ENCODE assay signal across 11 mouse cellular contexts in genomic region chr1:134674312-134674711, GRCm38 (mm10). TPM values are rescaled to one million over a fixed set of nuclear protein-coding genes. Genes with fewer than 3 reads are reported as not detected.
DNase-seq lines count a peak whose midpoint lies in the region; ATAC-seq and TF ChIP-seq lines count a peak whose summit lies in the region.
"Had no signal": no experiment of that assay in that cellular context is flagged by ENCODE, and none has a peak within 500 bp of the region (broad histone marks: within the 10 kb centered on the region; RNA-seq: fewer than 3 reads in every experiment).

No protein-coding gene starts in this region.

- H3K4me2 ChIP-seq in forebrain, embryonic 11.5 days (ENCODE audit: low read depth, low read length, severe bottlenecking): no peak overlapping the region
- no peak overlapping the region for H3K4me2 ChIP-seq in midbrain, embryonic 11.5 days
- H3K4me2 ChIP-seq: liver, embryonic 13.5 days; neural tube, embryonic 12.5 days had no signal

- WGBS in forebrain, embryonic 11.5 days: 5% methylated on average over 1 of the region's 1 CpGs
- WGBS in midbrain, embryonic 11.5 days: 4% methylated on average over 1 of the region's 1 CpGs

- H3K27ac ChIP-seq in forebrain, embryonic 11.5 days (ENCODE audit: low read depth, low read length): no peak overlapping the region
- no peak overlapping the region for H3K27ac ChIP-seq in midbrain, embryonic 11.5 days (ENCODE audit: low read depth, low read length)
- H3K27ac ChIP-seq: liver, embryonic 13.5 days; neural tube, embryonic 12.5 days had no signal

- 0 out of 2 replicates have a peak, but pooled peaks have one; percentile 38 for ATAC-seq in monocyte, adult 5-6 weeks (replicated peaks; ENCODE audit: insufficient number of reproducible peaks, low FRiP score, low TSS enrichment, poor library complexity, severe bottlenecking)
- no peak for ATAC-seq in forebrain, embryonic 11.5 days (replicated peaks; ENCODE audit: low FRiP score)
- no peak for ATAC-seq in midbrain, embryonic 11.5 days (ENCODE audit: low FRiP score)

- no peak overlapping the region for H3K4me3 ChIP-seq in forebrain, embryonic 11.5 days (ENCODE audit: low read depth, low read length)
- H3K4me3 ChIP-seq in midbrain, embryonic 11.5 days (ENCODE audit: low read depth, low read length): no peak overlapping the region
- H3K4me3 ChIP-seq: liver, embryonic 13.5 days; neural tube, embryonic 12.5 days had no signal

- H3K4me1 ChIP-seq in forebrain, embryonic 11.5 days (replicated peaks; ENCODE audit: control insufficient read depth, insufficient read depth, low read length): 0 out of 2 replicates have a peak, but pooled peaks cover 2% of the 10 kb centered on the region
- H3K4me1 ChIP-seq in midbrain, embryonic 11.5 days (ENCODE audit: control insufficient read depth, insufficient read depth, low read length): no peaks in the 10 kb centered on the region
- H3K4me1 ChIP-seq: liver, embryonic 13.5 days; neural tube, embryonic 12.5 days had no signal

- TF ChIP-seq CTCF in brain, embryonic 14.5 days (IDR thresholded peaks at IDR 0.05; ENCODE audit: borderline replicate concordance, extremely low read depth, insufficient read depth, insufficient read length): peak; percentile 9; the same call in 1 of the 2 replicates

- H3K36me3 ChIP-seq in forebrain, embryonic 11.5 days (ENCODE audit: control insufficient read depth, insufficient read depth, low read length): no peaks in the 10 kb centered on the region
- H3K36me3 ChIP-seq in midbrain, embryonic 11.5 days (ENCODE audit: control insufficient read depth, insufficient read depth, low read length): no peaks in the 10 kb centered on the region
- H3K36me3 ChIP-seq: liver, embryonic 13.5 days; neural tube, embryonic 12.5 days had no signal

- no peak for TF ChIP-seq POLR2A in brain, embryonic 14.5 days (IDR thresholded peaks at IDR 0.05; ENCODE audit: borderline replicate concordance, extremely low read depth, insufficient read depth, insufficient read length, poor library complexity, severe bottlenecking)

- no peaks in the 10 kb centered on the region for H3K9me3 ChIP-seq in forebrain, embryonic 11.5 days (ENCODE audit: control insufficient read depth, low read length)
- H3K9me3 ChIP-seq in midbrain, embryonic 11.5 days (ENCODE audit: control insufficient read depth, low read length): no peaks in the 10 kb centered on the region
- H3K9me3 ChIP-seq: liver, embryonic 13.5 days; neural tube, embryonic 12.5 days had no signal

- H3K27me3 ChIP-seq in forebrain, embryonic 11.5 days (ENCODE audit: control insufficient read depth, insufficient read depth, low read length): no peaks in the 10 kb centered on the region
- no peaks in the 10 kb centered on the region for H3K27me3 ChIP-seq in midbrain, embryonic 11.5 days (ENCODE audit: control insufficient read depth, insufficient read depth, low read length)
- H3K27me3 ChIP-seq: liver, embryonic 13.5 days; neural tube, embryonic 12.5 days had no signal

- peak; percentile 15 for DNase-seq in kidney, adult 18-20 months
- DNase-seq in kidney, postnatal 14 days: no peak
- DNase-seq in ES-CJ7 (ENCODE audit: low read depth, low spot score): peak; percentile 17
- DNase-seq in brain, embryonic 14.5 days (ENCODE audit: low read depth): no peak
- no peak for DNase-seq in heart, adult 9 months (ENCODE audit: low spot score in 2 of 2)
- no peak for DNase-seq in forebrain, embryonic 11.5 days (ENCODE audit: low spot score)
- DNase-seq in midbrain, embryonic 11.5 days (ENCODE audit: low spot score, missing footprints): no peak
- DNase-seq: heart, postnatal 4 days; liver, embryonic 13.5 days had no signal

- H3K9ac ChIP-seq in forebrain, embryonic 11.5 days (ENCODE audit: low read length): no peak overlapping the region
- no peak overlapping the region for H3K9ac ChIP-seq in midbrain, embryonic 11.5 days (ENCODE audit: low read length)
- H3K9ac ChIP-seq: liver, embryonic 13.5 days; neural tube, embryonic 12.5 days had no signal

RNA-seq across cellular contexts. Expression of gene Syt2, which starts 27.8 kb away (rescaled TPM):
- 2.0 and 5.7 TPM in 2 replicates for polyA plus RNA-seq in brain, embryonic 14.5 days (2012; rRNA removed)
- total RNA-seq in monocyte, adult 5-6 weeks (2017): not detected in 3 replicates
- 0.84 and 0.95 TPM in 2 replicates for polyA plus RNA-seq in forebrain, embryonic 11.5 days (2014; fragmentation: Nextera tagmentation; extraction: Ambion mirVana)
- polyA plus RNA-seq in midbrain, embryonic 11.5 days (2014; fragmentation: Nextera tagmentation; extraction: Ambion mirVana): 1.6 and 2.0 TPM in 2 replicates

Comparison
In these comparisons a context has a peak if more than half of its experiments do, and no peak if none do; other contexts are left out.
1. DNase-seq: peak in kidney, adult 18-20 months (single experiment) and ES-CJ7 (single experiment); none in kidney, postnatal 14 days (single experiment), brain, embryonic 14.5 days (single experiment), heart, adult 9 months (0 of 2), forebrain, embryonic 11.5 days (single experiment) and midbrain, embryonic 11.5 days (single experiment).